Mouse (Mus musculus): Measurements from ENCODE around the gene Pnpla5. TPM values are rescaled to one million over a fixed set of nuclear protein-coding genes. Genes with fewer than 3 reads are reported as not detected.
"Not testable (repeated sequence)": the region's sequence is repeated elsewhere in the genome, so short reads cannot be mapped to it uniquely, and the experiment has no call there.

Gene Pnpla5
- polyA plus RNA-seq, 1 experiment from 2014 or later = not detected

DNA sequence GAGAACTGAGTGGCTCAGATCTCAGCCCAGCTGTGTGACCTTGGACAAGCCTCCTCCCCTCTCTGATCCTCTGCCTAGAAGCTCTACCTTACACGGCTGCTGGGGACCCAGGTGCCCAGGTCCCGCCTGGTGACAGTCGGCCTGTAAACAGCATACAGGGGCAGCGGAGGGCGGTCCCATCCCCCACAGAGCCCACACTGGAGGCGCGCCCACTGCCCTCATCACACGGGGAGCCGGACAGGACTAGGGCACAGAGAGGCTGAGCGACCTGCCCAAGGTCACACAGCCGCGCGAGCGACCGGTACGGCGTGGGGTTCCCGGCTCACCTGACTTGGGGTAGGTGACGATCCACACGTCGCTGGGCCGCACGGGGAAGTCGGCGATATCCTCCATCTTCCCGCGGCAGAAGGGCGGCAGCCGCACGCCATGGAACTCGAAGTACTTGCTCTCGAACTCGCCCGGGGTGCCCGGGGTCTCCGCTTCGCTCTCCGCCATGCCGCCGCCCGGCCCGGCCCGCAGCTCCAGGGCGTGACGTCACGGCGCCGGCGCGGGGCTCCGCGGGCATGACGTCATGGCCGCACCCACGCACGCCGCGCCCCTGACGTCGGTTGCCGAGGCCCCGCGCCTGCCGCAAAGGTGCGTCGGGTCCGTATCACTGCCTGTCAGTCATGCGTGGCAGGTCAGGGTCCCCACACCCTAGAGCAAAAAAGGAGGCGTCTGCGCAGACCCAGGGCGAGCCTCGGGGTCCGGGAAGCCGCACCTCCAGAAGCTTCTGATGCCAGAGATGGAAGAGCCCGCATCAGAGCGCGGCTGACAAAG is 17.7 kb downstream of the Pnpla5 start, which contains the start of gene Sult4a1:
Sult4a1 (minus strand) TSS at position 650 of the 819 bp plus-strand sequence.
- H3K4me3 ChIP-seq (ENCODE audit: low read depth, low read length) = peak within 1 kb of the TSS; percentile 65
- peak; percentile 73 for ATAC-seq (ENCODE audit: low read depth)
- no peaks in the 10 kb centered on the region for H3K9me3 ChIP-seq (ENCODE audit: control insufficient read depth, low read length)
- peak within 1 kb of the TSS; percentile 73 for H3K27ac ChIP-seq (ENCODE audit: low read depth, low read length)
- H3K36me3 ChIP-seq (ENCODE audit: control insufficient read depth, insufficient read depth, low read length) = no peaks in the 10 kb centered on the region
- peak within 1 kb of the TSS; percentile 76 for H3K9ac ChIP-seq (replicated peaks; ENCODE audit: low read depth, low read length)
- H3K4me2 ChIP-seq (ENCODE audit: low read depth, low read length) = peak within 1 kb of the TSS; percentile 71
- under 1% methylated on average over 77 of the region's 77 CpGs for WGBS
- peaks cover 2% of the 10 kb centered on the region; the same call in 1 of the 2 replicates for H3K27me3 ChIP-seq (ENCODE audit: control insufficient read depth, insufficient read depth, low read length)
- peaks cover 5% of the 10 kb centered on the region; the same call in 1 of the 2 replicates for H3K4me1 ChIP-seq (ENCODE audit: control insufficient read depth, insufficient read depth, low read length)

GRCm38 (mm10) chr15:84104626-84105025 is 18.3 kb downstream of the Pnpla5 start:
- H3K9me3 ChIP-seq (ENCODE audit: control insufficient read depth, low read length) = no peaks in the 10 kb centered on the region
- H3K4me2 ChIP-seq (ENCODE audit: low read depth, low read length) = peak overlapping the region; percentile 71
- H3K9ac ChIP-seq (replicated peaks; ENCODE audit: low read depth, low read length) = peak overlapping the region; percentile 76
- H3K4me3 ChIP-seq (ENCODE audit: low read depth, low read length) = peak overlapping the region; percentile 65
- H3K27me3 ChIP-seq (ENCODE audit: control insufficient read depth, insufficient read depth, low read length) = peaks cover 2% of the 10 kb centered on the region; the same call in 1 of the 2 replicates
- H3K27ac ChIP-seq (ENCODE audit: low read depth, low read length) = no peak overlapping the region
- WGBS = 73% methylated on average over 7 of the region's 7 CpGs
- no peak for ATAC-seq (ENCODE audit: low read depth)
- no peaks in the 10 kb centered on the region for H3K36me3 ChIP-seq (ENCODE audit: control insufficient read depth, insufficient read depth, low read length)
- peaks cover 5% of the 10 kb centered on the region; the same call in 1 of the 2 replicates for H3K4me1 ChIP-seq (ENCODE audit: control insufficient read depth, insufficient read depth, low read length)

- not testable (repeated sequence) for H3K9me3 ChIP-seq (ENCODE audit: control insufficient read depth, low read length); H3K36me3 ChIP-seq (ENCODE audit: control insufficient read depth, insufficient read depth, low read length); H3K4me3 ChIP-seq (ENCODE audit: low read depth, low read length); H3K9ac ChIP-seq (replicated peaks; ENCODE audit: low read depth, low read length); H3K4me2 ChIP-seq (ENCODE audit: low read depth, low read length); H3K27ac ChIP-seq (ENCODE audit: low read depth, low read length); H3K4me1 ChIP-seq (ENCODE audit: control insufficient read depth, insufficient read depth, low read length); H3K27me3 ChIP-seq (ENCODE audit: control insufficient read depth, insufficient read depth, low read length); ATAC-seq (ENCODE audit: low read depth)
- 91% methylated on average over 15 of the region's 15 CpGs for WGBS
Observed at GRCm38 (mm10) chr15:84097536-84097935, 25.4 kb downstream of the Pnpla5 start.

DNA sequence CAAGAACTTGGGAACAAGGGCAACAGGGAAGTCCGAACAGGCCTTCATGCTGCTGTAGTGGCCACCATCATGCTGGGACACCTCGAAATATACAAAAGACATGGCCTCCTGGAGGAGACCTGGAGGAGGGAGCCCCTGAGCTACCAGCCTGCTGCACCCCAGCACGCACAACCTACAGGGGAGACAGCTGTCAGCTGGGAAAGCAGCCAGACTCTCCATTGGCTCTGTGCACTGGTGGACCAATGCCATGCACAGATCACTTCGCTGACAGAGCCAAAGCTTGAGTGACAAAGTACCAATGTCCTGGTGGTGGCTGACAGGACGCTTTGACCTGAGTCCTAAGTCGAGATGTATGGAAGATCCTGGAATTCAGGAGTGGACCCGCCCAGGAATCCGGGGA is 26.9 kb downstream of the Pnpla5 start:
- H3K9ac ChIP-seq (replicated peaks; ENCODE audit: low read depth, low read length) = no peak overlapping the region
- H3K4me1 ChIP-seq (ENCODE audit: control insufficient read depth, insufficient read depth, low read length) = no peaks in the 10 kb centered on the region
- H3K27ac ChIP-seq (ENCODE audit: low read depth, low read length) = no peak overlapping the region
- WGBS = 84% methylated on average over 8 of the region's 8 CpGs
- H3K4me2 ChIP-seq (ENCODE audit: low read depth, low read length) = no peak overlapping the region
- no peaks in the 10 kb centered on the region for H3K36me3 ChIP-seq (ENCODE audit: control insufficient read depth, insufficient read depth, low read length)
- no peak for ATAC-seq (ENCODE audit: low read depth)
- H3K4me3 ChIP-seq (ENCODE audit: low read depth, low read length) = no peak overlapping the region
- H3K9me3 ChIP-seq (ENCODE audit: control insufficient read depth, low read length) = no peaks in the 10 kb centered on the region
- H3K27me3 ChIP-seq (ENCODE audit: control insufficient read depth, insufficient read depth, low read length) = no peaks in the 10 kb centered on the region

DNA sequence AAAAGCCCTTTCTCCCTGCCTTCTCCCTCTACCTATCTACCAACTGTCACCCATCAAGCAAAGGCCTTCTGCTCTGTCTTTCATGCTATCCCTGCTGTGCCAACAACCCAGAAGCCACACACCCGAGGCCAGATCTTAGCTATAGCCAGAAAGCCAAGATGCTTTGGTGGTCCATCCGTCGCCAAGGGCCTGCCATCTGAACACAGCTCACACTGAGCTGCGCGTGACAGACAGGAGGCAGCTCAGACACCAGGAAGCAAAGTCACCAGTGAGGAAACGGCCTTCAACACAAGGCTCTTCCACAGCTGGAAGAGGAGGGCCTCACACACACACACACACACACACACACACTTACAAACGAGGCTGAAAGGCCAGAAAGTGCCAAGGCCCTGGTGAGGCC is 28.1 kb downstream of the Pnpla5 start:
- H3K9me3 ChIP-seq (ENCODE audit: control insufficient read depth, low read length) = no peaks in the 10 kb centered on the region
- no peaks in the 10 kb centered on the region for H3K27me3 ChIP-seq (ENCODE audit: control insufficient read depth, insufficient read depth, low read length)
- H3K9ac ChIP-seq (replicated peaks; ENCODE audit: low read depth, low read length) = no peak overlapping the region
- no peak overlapping the region for H3K27ac ChIP-seq (ENCODE audit: low read depth, low read length)
- no peaks in the 10 kb centered on the region for H3K36me3 ChIP-seq (ENCODE audit: control insufficient read depth, insufficient read depth, low read length)
- H3K4me1 ChIP-seq (ENCODE audit: control insufficient read depth, insufficient read depth, low read length) = no peaks in the 10 kb centered on the region
- no peak overlapping the region for H3K4me3 ChIP-seq (ENCODE audit: low read depth, low read length)
- 73% methylated on average over 7 of the region's 7 CpGs for WGBS
- H3K4me2 ChIP-seq (ENCODE audit: low read depth, low read length) = no peak overlapping the region
- no peak for ATAC-seq (ENCODE audit: low read depth)

DNA sequence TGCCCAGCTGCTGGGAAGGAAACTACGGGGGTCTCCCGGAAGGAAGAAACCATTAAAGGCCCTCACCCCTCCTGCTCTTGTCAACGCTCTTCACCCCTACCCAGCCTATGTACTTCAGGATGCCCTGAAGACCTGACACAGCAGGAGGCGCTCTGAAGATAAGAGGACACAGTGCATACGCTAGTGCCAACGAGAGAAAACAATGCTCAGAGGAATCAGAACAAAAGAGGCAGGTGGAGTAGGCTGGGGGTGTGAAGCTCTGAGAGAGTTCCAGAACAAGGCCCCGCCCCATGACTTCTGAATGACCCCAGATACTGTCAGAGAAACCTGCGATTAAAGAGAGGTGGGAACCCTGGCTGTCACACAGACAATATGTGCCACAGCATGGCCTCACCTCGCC is 36.2 kb downstream of the Pnpla5 start:
- no peak overlapping the region for H3K4me2 ChIP-seq (ENCODE audit: low read depth, low read length)
- ATAC-seq (ENCODE audit: low read depth) = no peak
- H3K4me3 ChIP-seq (ENCODE audit: low read depth, low read length) = no peak overlapping the region
- no peak overlapping the region for H3K27ac ChIP-seq (ENCODE audit: low read depth, low read length)
- H3K36me3 ChIP-seq (ENCODE audit: control insufficient read depth, insufficient read depth, low read length) = peaks cover 3% of the 10 kb centered on the region; the same call in 1 of the 2 replicates
- 33% methylated on average over 9 of the region's 9 CpGs for WGBS
- H3K9ac ChIP-seq (replicated peaks; ENCODE audit: low read depth, low read length) = no peak overlapping the region
- no peaks in the 10 kb centered on the region for H3K9me3 ChIP-seq (ENCODE audit: control insufficient read depth, low read length)
- H3K4me1 ChIP-seq (ENCODE audit: control insufficient read depth, insufficient read depth, low read length) = no peaks in the 10 kb centered on the region
- H3K27me3 ChIP-seq (ENCODE audit: control insufficient read depth, insufficient read depth, low read length) = no peaks in the 10 kb centered on the region

DNA sequence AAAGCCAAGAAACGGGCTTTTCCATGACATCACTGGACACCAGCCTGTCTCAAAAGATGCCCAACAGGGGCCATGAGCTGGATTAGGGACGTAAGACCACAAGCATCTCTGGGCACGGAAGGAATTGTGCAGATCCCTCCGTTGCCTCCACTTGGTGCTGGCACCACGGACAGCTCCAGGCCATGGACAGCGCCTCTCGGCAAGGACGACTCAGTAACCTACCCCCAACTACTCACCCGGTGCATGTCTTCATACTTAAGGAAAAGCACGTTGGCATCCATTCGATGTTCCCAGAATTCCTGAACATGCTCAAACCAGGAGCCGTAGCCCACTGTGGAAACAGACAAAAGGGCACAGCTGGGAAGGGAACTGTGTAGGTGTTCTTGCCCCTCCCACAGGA is 36.6 kb downstream of the Pnpla5 start:
- Histone ChIP-seq H3K4me3 (ENCODE audit: low read depth, low read length) (no peak overlapping the region), H3K36me3 (ENCODE audit: control insufficient read depth, insufficient read depth, low read length) (peaks cover 3% of the 10 kb centered on the region; the same call in 1 of the 2 replicates), H3K4me1 (ENCODE audit: control insufficient read depth, insufficient read depth, low read length) (no peaks in the 10 kb centered on the region), H3K27me3 (ENCODE audit: control insufficient read depth, insufficient read depth, low read length) (no peaks in the 10 kb centered on the region), H3K9ac (replicated peaks; ENCODE audit: low read depth, low read length) (no peak overlapping the region), H3K9me3 (ENCODE audit: control insufficient read depth, low read length) (no peaks in the 10 kb centered on the region), H3K27ac (ENCODE audit: low read depth, low read length) (no peak overlapping the region), H3K4me2 (ENCODE audit: low read depth, low read length) (no peak overlapping the region)
- no peak for ATAC-seq (ENCODE audit: low read depth)
- 37% methylated on average over 12 of the region's 12 CpGs for WGBS

GRCm38 (mm10) chr15:84080069-84080468 is 42.9 kb downstream of the Pnpla5 start:
- Histone ChIP-seq H3K36me3 (ENCODE audit: control insufficient read depth, insufficient read depth, low read length) (no peaks in the 10 kb centered on the region; the same call in 1 of the 2 replicates), H3K27me3 (ENCODE audit: control insufficient read depth, insufficient read depth, low read length) (no peaks in the 10 kb centered on the region), H3K4me3 (ENCODE audit: low read depth, low read length) (no peak overlapping the region), H3K9me3 (ENCODE audit: control insufficient read depth, low read length) (no peaks in the 10 kb centered on the region), H3K4me2 (ENCODE audit: low read depth, low read length) (no peak overlapping the region), H3K27ac (ENCODE audit: low read depth, low read length) (no peak overlapping the region), H3K4me1 (ENCODE audit: control insufficient read depth, insufficient read depth, low read length) (no peaks in the 10 kb centered on the region), H3K9ac (replicated peaks; ENCODE audit: low read depth, low read length) (no peak overlapping the region)
- WGBS = 88% methylated on average over 7 of the region's 7 CpGs
- no peak for ATAC-seq (ENCODE audit: low read depth)

DNA sequence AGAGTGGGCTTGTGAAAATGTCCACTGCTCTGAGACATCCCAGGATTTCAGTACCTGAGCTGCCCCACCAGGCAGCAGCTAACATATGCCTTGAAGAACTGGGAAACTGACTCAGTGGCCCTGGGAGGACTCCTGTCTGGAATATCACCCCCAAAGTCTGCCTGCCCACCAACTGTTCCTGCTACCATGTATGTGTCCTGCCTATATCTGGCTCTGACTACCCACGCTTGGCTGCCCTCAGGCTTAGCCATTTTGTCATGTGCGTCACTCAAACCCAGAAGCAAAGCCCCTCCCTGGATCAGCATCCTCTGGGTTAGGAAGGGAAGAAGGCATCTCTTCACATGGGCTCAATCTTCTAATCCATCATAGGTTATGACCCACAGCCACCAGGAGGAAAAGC is 43.5 kb downstream of the Pnpla5 start:
- no peak overlapping the region for H3K9ac ChIP-seq (replicated peaks; ENCODE audit: low read depth, low read length)
- WGBS = 95% methylated on average over 2 of the region's 2 CpGs
- H3K9me3 ChIP-seq (ENCODE audit: control insufficient read depth, low read length) = no peaks in the 10 kb centered on the region
- no peak overlapping the region for H3K4me2 ChIP-seq (ENCODE audit: low read depth, low read length)
- ATAC-seq (ENCODE audit: low read depth) = no peak
- no peaks in the 10 kb centered on the region for H3K36me3 ChIP-seq (ENCODE audit: control insufficient read depth, insufficient read depth, low read length)
- 0 out of 2 replicates have a peak, but pooled peaks cover 3% of the 10 kb centered on the region for H3K4me1 ChIP-seq (ENCODE audit: control insufficient read depth, insufficient read depth, low read length)
- H3K27ac ChIP-seq (ENCODE audit: low read depth, low read length) = no peak overlapping the region
- no peaks in the 10 kb centered on the region for H3K27me3 ChIP-seq (ENCODE audit: control insufficient read depth, insufficient read depth, low read length)
- H3K4me3 ChIP-seq (ENCODE audit: low read depth, low read length) = no peak overlapping the region
